Mouse (Mus musculus) midbrain, embryonic 14.5 days (tissue): ENCODE measurements at regions not wholly inside any gene's neighbourhood (a gene's known extent, or its start where the extent isn't known, plus 50 kb on each side); places are given as distances from the start of the nearest gene placed in this dataset.

Source experiments
- ATAC-seq: fragments of 200-750 bp; cut with Nextera tagmentation; 2 replicates; pipeline ENCODE4 v1.8.0; 2017; ENCODE audit warnings: moderate number of reproducible peaks, moderate library complexity; ENCODE audit not compliant: low FRiP score, low TSS enrichment
- DNase-seq: peaks from one replicate; pipeline ENCODE4 v3.0.0-alpha.2; 2015
- H3K27ac ChIP-seq: fragments of 300-500 bp; sonication (generic); replicated peaks from 2 replicates; pipeline ENCODE4 v1.5.1; 2014; ENCODE audit warnings: mild to moderate bottlenecking, low read depth, low read length, moderate library complexity
- H3K27me3 ChIP-seq: fragments of 300-500 bp; sonication (generic); 2 replicates; pipeline ENCODE4 v1.6.1; 2014; ENCODE audit warnings: low read length, control low read depth, mixed read lengths; ENCODE audit not compliant: control insufficient read depth, insufficient read depth
- H3K36me3 ChIP-seq: fragments of 300-500 bp; sonication (generic); 2 replicates; pipeline ENCODE4 v1.6.1; 2014; ENCODE audit warnings: low read length, control low read depth; ENCODE audit not compliant: control insufficient read depth, insufficient read depth
- H3K4me1 ChIP-seq: fragments of 300-500 bp; sonication (generic); 2 replicates; pipeline ENCODE4 v1.6.1; 2014; ENCODE audit warnings: mild to moderate bottlenecking, antibody characterized with exemption, low read length, control low read depth; ENCODE audit not compliant: control insufficient read depth, insufficient read depth
- H3K4me2 ChIP-seq: fragments of 300-500 bp; sonication (generic); 2 replicates; pipeline ENCODE4 v1.6.1; 2014; ENCODE audit warnings: mild to moderate bottlenecking, low read length, moderate library complexity
- H3K4me3 ChIP-seq: fragments of 300-500 bp; sonication (generic); replicated peaks from 2 replicates; pipeline ENCODE4 v1.5.1; 2014; ENCODE audit warnings: low read depth, low read length
- H3K9ac ChIP-seq: fragments of 300-500 bp; sonication (generic); replicated peaks from 2 replicates; pipeline ENCODE4 v1.6.1; 2014; ENCODE audit warnings: mild to moderate bottlenecking, low read length, moderate library complexity
- H3K9me3 ChIP-seq: fragments of 300-500 bp; sonication (generic); 2 replicates; pipeline ENCODE4 v1.6.1; 2016; ENCODE audit warnings: low read length, control low read depth, mixed read lengths; ENCODE audit not compliant: control insufficient read depth
- WGBS: fragments of 180-500 bp; shearing (Covaris S2); extraction: QIAGEN DNeasy Blood & Tissue Kit; methylation state at CpG from one replicate; pipeline ENCODE4 v1.1.7; 2014; 5-methylcytosine and 5-hydroxymethylcytosine counted together

GRCm38 (mm10) chr14:103458340-103458739, 54.8 kb upstream of the Scel start:
- Histone ChIP-seq H3K4me2 (no peak overlapping the region), H3K9me3 (no peaks in the 10 kb centered on the region), H3K36me3 (no peaks in the 10 kb centered on the region), H3K27ac (no peak overlapping the region), H3K27me3 (no peaks in the 10 kb centered on the region), H3K4me3 (no peak overlapping the region), H3K4me1 (no peaks in the 10 kb centered on the region), H3K9ac (no peak overlapping the region)
- no peak for ATAC-seq
- DNase-seq: no peak

GRCm38 (mm10) chr14:103456106-103456505, 57.0 kb upstream of the Scel start:
- ATAC-seq (no peak), DNase-seq (no peak)
- no peak overlapping the region for H3K4me2 ChIP-seq
- no peaks in the 10 kb centered on the region for H3K27me3 ChIP-seq
- no peak overlapping the region for H3K4me3 ChIP-seq
- no peaks in the 10 kb centered on the region for H3K4me1 ChIP-seq
- 100% methylated on average over 1 of the region's 1 CpGs for WGBS
- H3K9me3 ChIP-seq: no peaks in the 10 kb centered on the region
- H3K27ac ChIP-seq: no peak overlapping the region
- H3K9ac ChIP-seq: no peak overlapping the region
- H3K36me3 ChIP-seq: no peaks in the 10 kb centered on the region

GRCm38 (mm10) chr14:103450756-103451155, 62.4 kb upstream of the Scel start:
- WGBS: 93% methylated on average over 6 of the region's 6 CpGs
- DNase-seq (no peak), ATAC-seq (no peak)
- no peaks in the 10 kb centered on the region for H3K9me3 ChIP-seq
- H3K4me1 ChIP-seq: no peaks in the 10 kb centered on the region
- no peak overlapping the region for H3K4me3 ChIP-seq
- H3K9ac ChIP-seq: no peak overlapping the region
- H3K27ac ChIP-seq: no peak overlapping the region
- H3K4me2 ChIP-seq: no peak overlapping the region
- no peaks in the 10 kb centered on the region for H3K27me3 ChIP-seq
- H3K36me3 ChIP-seq: no peaks in the 10 kb centered on the region

GRCm38 (mm10) chr14:103449447-103449846, 63.7 kb upstream of the Scel start:
- Histone ChIP-seq H3K4me3 (no peak overlapping the region), H3K9me3 (no peaks in the 10 kb centered on the region), H3K4me1 (no peaks in the 10 kb centered on the region), H3K36me3 (no peaks in the 10 kb centered on the region), H3K27me3 (no peaks in the 10 kb centered on the region), H3K4me2 (no peak overlapping the region), H3K9ac (no peak overlapping the region), H3K27ac (no peak overlapping the region)
- ATAC-seq: no peak
- DNase-seq: no peak
- WGBS: 65% methylated on average over 5 of the region's 5 CpGs

GRCm38 (mm10) chr14:103449033-103449432, 64.1 kb upstream of the Scel start:
- no peaks in the 10 kb centered on the region for H3K9me3 ChIP-seq
- H3K4me1 ChIP-seq: no peaks in the 10 kb centered on the region
- H3K9ac ChIP-seq: no peak overlapping the region
- H3K27ac ChIP-seq: no peak overlapping the region
- 55% methylated on average over 7 of the region's 7 CpGs for WGBS
- no peak for ATAC-seq
- H3K27me3 ChIP-seq: no peaks in the 10 kb centered on the region
- no peak for DNase-seq
- no peak overlapping the region for H3K4me3 ChIP-seq
- no peak overlapping the region for H3K4me2 ChIP-seq
- no peaks in the 10 kb centered on the region for H3K36me3 ChIP-seq

GRCm38 (mm10) chr14:103446671-103447070, 66.5 kb upstream of the Scel start:
- no peak overlapping the region for H3K4me3 ChIP-seq

GRCm38 (mm10) chr14:103441454-103442065, 71.6 kb upstream of the Scel start:
- H3K27ac ChIP-seq: no peak overlapping the region
- ATAC-seq (no peak), DNase-seq (no peak)
- no peaks in the 10 kb centered on the region for H3K9me3 ChIP-seq
- no peaks in the 10 kb centered on the region for H3K36me3 ChIP-seq
- H3K9ac ChIP-seq: no peak overlapping the region
- no peaks in the 10 kb centered on the region for H3K4me1 ChIP-seq
- no peaks in the 10 kb centered on the region for H3K27me3 ChIP-seq
- H3K4me2 ChIP-seq: no peak overlapping the region
- WGBS: 55% methylated on average over 15 of the region's 15 CpGs
- H3K4me3 ChIP-seq: no peak overlapping the region

More at GRCm38 (mm10) chr14:103446671-103447070, 66.5 kb upstream of the Scel start:
- Histone ChIP-seq H3K9ac (no peak overlapping the region), H3K4me1 (no peaks in the 10 kb centered on the region), H3K9me3 (no peaks in the 10 kb centered on the region), H3K36me3 (no peaks in the 10 kb centered on the region), H3K27me3 (no peaks in the 10 kb centered on the region), H3K27ac (no peak overlapping the region), H3K4me2 (no peak overlapping the region)
- no peak for ATAC-seq
- 13% methylated on average over 2 of the region's 2 CpGs for WGBS
- DNase-seq: no peak

GRCm38 (mm10) chr14:103440243-103440642, 72.9 kb upstream of the Scel start:
- H3K4me1 ChIP-seq: no peaks in the 10 kb centered on the region
- no peak overlapping the region for H3K4me2 ChIP-seq
- no peaks in the 10 kb centered on the region for H3K27me3 ChIP-seq
- no peak overlapping the region for H3K4me3 ChIP-seq
- H3K9me3 ChIP-seq: no peaks in the 10 kb centered on the region
- 39% methylated on average over 8 of the region's 8 CpGs for WGBS
- DNase-seq (peak; percentile 14), ATAC-seq (no peak)
- no peak overlapping the region for H3K9ac ChIP-seq
- H3K27ac ChIP-seq: no peak overlapping the region
- no peaks in the 10 kb centered on the region for H3K36me3 ChIP-seq

GRCm38 (mm10) chr14:103434218-103434617, 78.9 kb upstream of the Scel start:
- DNase-seq: no peak
- H3K4me2 ChIP-seq: no peak overlapping the region
- ATAC-seq: no peak
- H3K27me3 ChIP-seq: no peaks in the 10 kb centered on the region
- H3K9ac ChIP-seq: no peak overlapping the region
- H3K4me3 ChIP-seq: no peak overlapping the region
- H3K36me3 ChIP-seq: no peaks in the 10 kb centered on the region
- WGBS: 70% methylated on average over 4 of the region's 4 CpGs
- no peaks in the 10 kb centered on the region for H3K9me3 ChIP-seq
- no peak overlapping the region for H3K27ac ChIP-seq
- H3K4me1 ChIP-seq: no peaks in the 10 kb centered on the region
